Mouse (Mus musculus): Measurements from ENCODE around the gene Sult6b1.

Sult6b1 gene

GRCm38 (mm10) chr17:78885286-78886065, 21.3 kb downstream of the Sult6b1 start:
- DNase-seq (ENCODE audit: low read depth in 2 of 2, low spot score in 2 of 2): no peak

DNA sequence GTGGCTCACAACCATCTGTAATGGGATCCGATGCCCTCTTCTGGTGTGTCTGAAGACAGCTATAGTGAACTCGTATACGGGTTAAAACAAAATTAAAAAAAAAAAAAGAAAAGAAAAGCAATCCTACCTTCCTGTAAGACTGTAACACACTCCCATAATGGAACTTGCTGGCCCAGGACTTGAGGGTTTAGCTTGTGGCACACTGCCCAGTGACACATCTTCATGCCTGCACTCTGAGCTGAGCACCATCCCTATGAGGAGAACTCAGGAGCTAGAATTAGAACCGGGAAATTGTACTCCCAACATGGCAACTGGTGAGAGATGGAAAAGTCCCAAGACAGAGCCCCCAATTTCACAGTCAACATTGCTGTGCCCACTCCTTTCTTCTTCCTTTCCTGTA, 23.5 kb downstream of the Sult6b1 start:
- DNase-seq (ENCODE audit: low read depth in 2 of 2, low spot score in 2 of 2): no peak

- DNase-seq (ENCODE audit: low read depth in 2 of 2, low spot score in 2 of 2): peak; percentile 26 to 42
Observed at GRCm38 (mm10) chr17:78882401-78883112, 24.2 kb downstream of the Sult6b1 start, which contains the start of gene Eif2ak2. Gene Eif2ak2 (minus strand): TSS chr17:78882573.

DNA sequence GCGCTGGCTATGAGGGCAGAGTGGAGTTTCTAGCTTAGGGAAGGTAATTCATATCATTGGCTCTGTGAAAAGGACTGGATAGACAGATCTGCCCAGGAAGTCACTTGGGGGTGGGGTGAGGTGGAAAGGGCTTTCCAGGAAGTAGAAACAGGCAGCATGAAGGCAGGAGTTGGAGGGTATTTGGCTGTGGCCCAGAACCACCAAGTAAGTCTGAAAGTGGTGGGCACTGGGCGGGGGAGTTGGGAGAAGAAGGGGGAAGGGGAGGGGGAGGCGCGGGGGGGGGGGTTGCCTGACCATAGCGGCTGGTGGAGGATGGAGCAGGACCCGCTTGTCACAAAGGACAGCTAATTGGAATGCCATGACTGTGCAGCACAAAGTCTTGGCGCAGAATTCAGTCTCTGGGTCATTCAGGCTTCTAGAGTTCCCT, 24.9 kb downstream of the Sult6b1 start:
- no peak for DNase-seq (ENCODE audit: low read depth in 2 of 2, low spot score in 2 of 2)

GRCm38 (mm10) chr17:78873886-78874285, 32.9 kb downstream of the Sult6b1 start:
- no peak for DNase-seq (ENCODE audit: low read depth in 2 of 2, low spot score in 2 of 2)

DNA sequence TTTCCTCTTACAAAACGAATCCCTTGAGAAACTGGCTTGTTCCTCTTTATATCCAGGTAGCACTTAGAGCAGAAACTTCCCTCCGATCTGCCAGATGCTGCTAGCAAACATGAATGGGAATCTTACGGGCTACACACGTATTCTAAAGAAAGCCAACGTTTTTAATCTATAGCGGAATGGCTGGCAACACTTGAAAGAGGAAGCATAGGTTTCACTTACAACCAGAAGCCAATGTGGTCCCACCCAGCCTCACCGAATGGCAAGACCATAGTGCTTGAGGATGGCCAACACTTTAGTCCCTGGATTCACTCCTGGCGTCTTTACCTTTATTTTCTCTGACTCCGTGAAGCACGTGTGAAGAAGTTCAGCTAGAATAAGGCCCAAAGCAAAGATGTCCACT, 50.5 kb downstream of the Sult6b1 start:
- no peak for DNase-seq (ENCODE audit: low read depth in 2 of 2, low spot score in 2 of 2)

DNA sequence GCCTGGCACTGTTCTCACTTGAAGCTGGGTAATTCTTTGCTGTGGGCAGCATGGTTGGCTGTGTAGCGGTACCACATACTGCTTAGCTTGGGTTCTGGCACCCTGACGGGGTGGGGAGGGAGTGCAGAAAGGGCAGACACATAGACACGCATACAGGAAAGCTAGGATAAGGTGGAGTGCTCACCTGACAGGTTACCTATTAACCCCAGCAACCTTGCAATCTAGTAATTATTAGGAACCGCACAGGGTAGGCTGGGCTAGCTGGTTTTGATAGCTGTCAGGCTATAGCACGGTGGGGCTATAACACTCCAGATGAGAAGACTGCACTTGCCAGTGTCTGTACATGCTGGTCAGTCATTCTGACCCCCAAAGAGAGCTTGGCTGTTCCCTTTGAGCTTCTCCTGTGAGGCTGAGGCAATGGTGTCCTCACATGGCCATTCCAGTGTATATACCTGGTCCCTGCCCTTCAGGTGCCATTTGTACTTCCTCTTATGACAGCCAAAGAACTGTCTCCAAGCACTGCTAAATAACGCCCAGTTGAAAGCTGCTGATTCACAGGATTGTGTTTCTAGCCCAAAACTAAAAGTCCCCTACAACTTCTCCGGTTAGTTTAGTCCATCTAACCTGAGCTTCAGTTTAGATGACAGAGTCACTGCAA, 64.4 kb downstream of the Sult6b1 start:
- no peak for DNase-seq (ENCODE audit: low read depth in 2 of 2, low spot score in 2 of 2)

DNA sequence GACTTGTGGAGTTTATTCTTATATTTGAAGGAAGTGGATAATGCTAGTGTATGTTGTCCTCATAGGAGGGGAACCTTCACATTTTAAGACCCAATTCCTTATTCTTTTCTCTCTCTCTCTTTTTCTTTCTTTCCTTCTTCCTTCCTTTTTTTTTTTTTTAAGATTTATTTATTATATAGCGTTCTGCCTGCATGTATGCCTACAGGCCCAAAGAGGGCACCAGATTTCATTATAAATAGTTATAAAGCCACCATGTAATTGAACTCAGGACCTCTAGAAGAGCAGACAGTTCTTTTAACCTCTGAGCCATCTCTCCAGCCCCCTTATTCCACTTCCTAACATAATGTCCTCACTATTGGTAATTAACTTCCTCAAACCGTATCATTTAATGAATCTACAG, 70.7 kb downstream of the Sult6b1 start:
- DNase-seq (ENCODE audit: low read depth in 2 of 2, low spot score in 2 of 2): no peak

GRCm38 (mm10) chr17:78834856-78835835, 71.6 kb downstream of the Sult6b1 start, which contains the start of the genes Heatr5b and Gpatch11:
Gene Heatr5b (minus strand): TSS chr17:78835364.
Gene Gpatch11 (plus strand): TSS chr17:78835567.
- DNase-seq (ENCODE audit: low read depth in 2 of 2, low spot score in 2 of 2): peak; percentile 89 to 92
